Mouse (Mus musculus): Measurements from ENCODE around the gene Lhx3. TPM values are rescaled to one million over a fixed set of nuclear protein-coding genes. Genes with fewer than 3 reads are reported as not detected.
A peak's percentile ranks its signal among the peaks of the same experiment; 100 is the strongest.

The Lhx3 gene
- polyA plus RNA-seq, 1 experiment from 2014 or later = 0.15 TPM

- H3K36me3 ChIP-seq = no peaks in the 10 kb centered on the region
- H3K4me1 ChIP-seq = peaks cover 5% of the 10 kb centered on the region; the same call in 1 of the 2 replicates
- peaks cover 100% of the 10 kb centered on the region for H3K27me3 ChIP-seq
- no peak overlapping the region for H3K9ac ChIP-seq
- ATAC-seq (ENCODE audit: insufficient number of reproducible peaks, insufficient read depth, low FRiP score, low TSS enrichment, low read depth) = no peak
- H3K4me2 ChIP-seq = no peak overlapping the region
- H3K4me3 ChIP-seq = peak overlapping the region; percentile 19; the same call in 1 of the 2 replicates
- H3K27ac ChIP-seq = no peak overlapping the region
- under 1% methylated on average over 10 of the region's 10 CpGs for WGBS
- H3K9me3 ChIP-seq = no peaks in the 10 kb centered on the region
Measured at GRCm38 (mm10) chr2:26198488-26198887, 9.6 kb downstream of the Lhx3 start.

GRCm38 (mm10) chr2:26194552-26195339, 13.3 kb downstream of the Lhx3 start:
- Histone ChIP-seq H3K4me1 (peaks cover 3% of the 10 kb centered on the region; the same call in 1 of the 2 replicates), H3K9ac (no peak overlapping the region), H3K27ac (no peak overlapping the region), H3K9me3 (no peaks in the 10 kb centered on the region), H3K36me3 (no peaks in the 10 kb centered on the region), H3K4me2 (no peak overlapping the region), H3K4me3 (no peak overlapping the region), H3K27me3 (peaks cover 98% of the 10 kb centered on the region)
- ATAC-seq (ENCODE audit: insufficient number of reproducible peaks, insufficient read depth, low FRiP score, low TSS enrichment, low read depth) = no peak
- 33% methylated on average over 7 of the region's 7 CpGs for WGBS

GRCm38 (mm10) chr2:26188517-26188916, 19.6 kb downstream of the Lhx3 start:
- H3K9me3 ChIP-seq = no peaks in the 10 kb centered on the region
- WGBS = 64% methylated on average over 5 of the region's 5 CpGs
- no peak overlapping the region for H3K27ac ChIP-seq
- H3K27me3 ChIP-seq = peaks cover 43% of the 10 kb centered on the region
- no peak for ATAC-seq (ENCODE audit: insufficient number of reproducible peaks, insufficient read depth, low FRiP score, low TSS enrichment, low read depth)
- H3K9ac ChIP-seq = no peak overlapping the region
- no peak overlapping the region for H3K4me3 ChIP-seq
- no peaks in the 10 kb centered on the region for H3K36me3 ChIP-seq
- no peak overlapping the region for H3K4me2 ChIP-seq
- H3K4me1 ChIP-seq = peaks cover 3% of the 10 kb centered on the region; the same call in 1 of the 2 replicates

GRCm38 (mm10) chr2:26184352-26184751, 23.7 kb downstream of the Lhx3 start:
- H3K36me3 ChIP-seq = no peaks in the 10 kb centered on the region
- H3K27me3 ChIP-seq = peaks cover 14% of the 10 kb centered on the region; the same call in 1 of the 2 replicates
- no peak for ATAC-seq (ENCODE audit: insufficient number of reproducible peaks, insufficient read depth, low FRiP score, low TSS enrichment, low read depth)
- H3K27ac ChIP-seq = no peak overlapping the region
- no peak overlapping the region for H3K4me3 ChIP-seq
- no peaks in the 10 kb centered on the region for H3K9me3 ChIP-seq
- H3K9ac ChIP-seq = no peak overlapping the region
- H3K4me1 ChIP-seq = no peaks in the 10 kb centered on the region
- WGBS = 46% methylated on average over 3 of the region's 3 CpGs
- H3K4me2 ChIP-seq = no peak overlapping the region

GRCm38 (mm10) chr2:26182646-26183045, 25.4 kb downstream of the Lhx3 start:
- Histone ChIP-seq H3K27me3 (peaks cover 14% of the 10 kb centered on the region; the same call in 1 of the 2 replicates), H3K9ac (no peak overlapping the region)
- WGBS = 19% methylated on average over 6 of the region's 6 CpGs

GRCm38 (mm10) chr2:26177189-26177588, 30.9 kb downstream of the Lhx3 start:
- Histone ChIP-seq H3K27me3 (peaks cover 4% of the 10 kb centered on the region; the same call in 1 of the 2 replicates), H3K9me3 (no peaks in the 10 kb centered on the region), H3K27ac (no peak overlapping the region), H3K4me3 (no peak overlapping the region), H3K4me1 (no peaks in the 10 kb centered on the region), H3K9ac (no peak overlapping the region), H3K4me2 (no peak overlapping the region), H3K36me3 (no peaks in the 10 kb centered on the region)
- no peak for ATAC-seq (ENCODE audit: insufficient number of reproducible peaks, insufficient read depth, low FRiP score, low TSS enrichment, low read depth)
- WGBS = 61% methylated on average over 2 of the region's 2 CpGs

More at GRCm38 (mm10) chr2:26182646-26183045, 25.4 kb downstream of the Lhx3 start:
- no peaks in the 10 kb centered on the region for H3K36me3 ChIP-seq
- no peak overlapping the region for H3K4me2 ChIP-seq
- no peaks in the 10 kb centered on the region for H3K4me1 ChIP-seq
- no peaks in the 10 kb centered on the region for H3K9me3 ChIP-seq
- H3K27ac ChIP-seq = no peak overlapping the region
- no peak overlapping the region for H3K4me3 ChIP-seq
- ATAC-seq (ENCODE audit: insufficient number of reproducible peaks, insufficient read depth, low FRiP score, low TSS enrichment, low read depth) = no peak

GRCm38 (mm10) chr2:26176731-26177130, 31.4 kb downstream of the Lhx3 start:
- no peaks in the 10 kb centered on the region for H3K9me3 ChIP-seq
- no peak for ATAC-seq (ENCODE audit: insufficient number of reproducible peaks, insufficient read depth, low FRiP score, low TSS enrichment, low read depth)
- H3K27ac ChIP-seq = no peak overlapping the region
- no peak overlapping the region for H3K4me2 ChIP-seq
- H3K4me3 ChIP-seq = no peak overlapping the region
- 66% methylated on average over 5 of the region's 5 CpGs for WGBS
- H3K36me3 ChIP-seq = no peaks in the 10 kb centered on the region
- 0 out of 2 replicates have a peak, but pooled peaks cover under 1% of the 10 kb centered on the region for H3K27me3 ChIP-seq
- H3K9ac ChIP-seq = no peak overlapping the region
- H3K4me1 ChIP-seq = no peaks in the 10 kb centered on the region

- 68% methylated on average over 4 of the region's 4 CpGs for WGBS
Measured at GRCm38 (mm10) chr2:26175191-26175590, 32.9 kb downstream of the Lhx3 start.

GRCm38 (mm10) chr2:26172166-26172565, 35.9 kb downstream of the Lhx3 start:
- no peaks in the 10 kb centered on the region for H3K36me3 ChIP-seq
- H3K9me3 ChIP-seq = no peaks in the 10 kb centered on the region
- no peak overlapping the region for H3K4me3 ChIP-seq
- no peak overlapping the region for H3K9ac ChIP-seq
- peaks cover 3% of the 10 kb centered on the region; the same call in 1 of the 2 replicates for H3K27me3 ChIP-seq
- 0 out of 2 replicates have a peak, but pooled peaks cover 5% of the 10 kb centered on the region for H3K4me1 ChIP-seq
- H3K27ac ChIP-seq = no peak overlapping the region
- 87% methylated on average over 2 of the region's 2 CpGs for WGBS
- H3K4me2 ChIP-seq = no peak overlapping the region
- no peak for ATAC-seq (ENCODE audit: insufficient number of reproducible peaks, insufficient read depth, low FRiP score, low TSS enrichment, low read depth)

More at GRCm38 (mm10) chr2:26175191-26175590, 32.9 kb downstream of the Lhx3 start:
- Histone ChIP-seq H3K36me3 (no peaks in the 10 kb centered on the region), H3K27me3 (peaks cover 3% of the 10 kb centered on the region; the same call in 1 of the 2 replicates), H3K4me2 (no peak overlapping the region), H3K27ac (no peak overlapping the region), H3K4me1 (no peaks in the 10 kb centered on the region), H3K4me3 (no peak overlapping the region), H3K9ac (no peak overlapping the region), H3K9me3 (no peaks in the 10 kb centered on the region)
- no peak for ATAC-seq (ENCODE audit: insufficient number of reproducible peaks, insufficient read depth, low FRiP score, low TSS enrichment, low read depth)

GRCm38 (mm10) chr2:26170376-26170775, 37.7 kb downstream of the Lhx3 start:
- Histone ChIP-seq H3K4me3 (no peak overlapping the region), H3K4me2 (no peak overlapping the region), H3K27me3 (peaks cover 3% of the 10 kb centered on the region; the same call in 1 of the 2 replicates), H3K36me3 (no peaks in the 10 kb centered on the region), H3K9ac (no peak overlapping the region), H3K27ac (no peak overlapping the region), H3K4me1 (0 out of 2 replicates have a peak, but pooled peaks cover 5% of the 10 kb centered on the region), H3K9me3 (no peaks in the 10 kb centered on the region)
- ATAC-seq (ENCODE audit: insufficient number of reproducible peaks, insufficient read depth, low FRiP score, low TSS enrichment, low read depth) = no peak
- 46% methylated on average over 2 of the region's 2 CpGs for WGBS

- H3K36me3 ChIP-seq = no peaks in the 10 kb centered on the region
- H3K4me3 ChIP-seq = no peak overlapping the region
- no peak overlapping the region for H3K4me2 ChIP-seq
- no peak overlapping the region for H3K27ac ChIP-seq
- no peak overlapping the region for H3K9ac ChIP-seq
- H3K4me1 ChIP-seq = 0 out of 2 replicates have a peak, but pooled peaks cover 5% of the 10 kb centered on the region
- H3K9me3 ChIP-seq = no peaks in the 10 kb centered on the region
- ATAC-seq (ENCODE audit: insufficient number of reproducible peaks, insufficient read depth, low FRiP score, low TSS enrichment, low read depth) = no peak
- peaks cover 3% of the 10 kb centered on the region; the same call in 1 of the 2 replicates for H3K27me3 ChIP-seq
- 20% methylated on average over 11 of the region's 11 CpGs for WGBS
Measured at GRCm38 (mm10) chr2:26168843-26169579, 39.1 kb downstream of the Lhx3 start.
